Mouse (Mus musculus): ENCODE measurements around the gene Plod1. TPM values are rescaled to one million over a fixed set of nuclear protein-coding genes. Genes with fewer than 3 reads are reported as not detected.
A peak's percentile ranks its signal among the peaks of the same experiment; 100 is the strongest.

Plod1 gene
- polyA plus RNA-seq, 1 experiment, result 45.0 TPM

- 46% methylated on average over 8 of the region's 8 CpGs for WGBS
- Histone ChIP-seq H3K4me3 (replicated peaks; ENCODE audit: extremely low read depth, low read depth, low read length) (no peak overlapping the region), H3K4me1 (ENCODE audit: control insufficient read depth, insufficient read depth, low read length) (no peaks in the 10 kb centered on the region)
- DNase-seq, result no peak
- TF ChIP-seq POLR2A (IDR thresholded peaks at IDR 0.05; ENCODE audit: borderline replicate concordance, extremely low read depth, low read depth, low read length), result no peak
- TF ChIP-seq CTCF (IDR thresholded peaks at IDR 0.05; ENCODE audit: insufficient read depth, low read length), result no peak
Measured at GRCm38 (mm10) chr4:147927705-147928104, 8.9 kb downstream of the Plod1 start.

- TF ChIP-seq CTCF (IDR thresholded peaks at IDR 0.05; ENCODE audit: insufficient read depth, low read length), result no peak
- no peak for TF ChIP-seq POLR2A (IDR thresholded peaks at IDR 0.05; ENCODE audit: borderline replicate concordance, extremely low read depth, low read depth, low read length)
- WGBS, result 62% methylated on average over 11 of the region's 11 CpGs
Measured at GRCm38 (mm10) chr4:147922341-147922740, 14.2 kb downstream of the Plod1 start.

GRCm38 (mm10) chr4:147920973-147921372 is 15.6 kb downstream of the Plod1 start:
- H3K4me1 ChIP-seq (ENCODE audit: control insufficient read depth, insufficient read depth, low read length), result no peaks in the 10 kb centered on the region
- 61% methylated on average over 10 of the region's 10 CpGs for WGBS
- no peak overlapping the region for H3K4me3 ChIP-seq (replicated peaks; ENCODE audit: extremely low read depth, low read depth, low read length)
- TF ChIP-seq CTCF (IDR thresholded peaks at IDR 0.05; ENCODE audit: insufficient read depth, low read length) (no peak), POLR2A (IDR thresholded peaks at IDR 0.05; ENCODE audit: borderline replicate concordance, extremely low read depth, low read depth, low read length) (no peak)
- DNase-seq, result no peak

More at GRCm38 (mm10) chr4:147922341-147922740, 14.2 kb downstream of the Plod1 start:
- no peak overlapping the region for H3K4me3 ChIP-seq (replicated peaks; ENCODE audit: extremely low read depth, low read depth, low read length)
- no peak for DNase-seq
- H3K4me1 ChIP-seq (ENCODE audit: control insufficient read depth, insufficient read depth, low read length), result no peaks in the 10 kb centered on the region

- Histone ChIP-seq H3K4me3 (replicated peaks; ENCODE audit: extremely low read depth, low read depth, low read length) (no peak overlapping the region), H3K4me1 (ENCODE audit: control insufficient read depth, insufficient read depth, low read length) (no peaks in the 10 kb centered on the region)
- WGBS, result 59% methylated on average over 7 of the region's 7 CpGs
- no peak for TF ChIP-seq POLR2A (IDR thresholded peaks at IDR 0.05; ENCODE audit: borderline replicate concordance, extremely low read depth, low read depth, low read length)
- TF ChIP-seq CTCF (IDR thresholded peaks at IDR 0.05; ENCODE audit: insufficient read depth, low read length), result peak; percentile 21; the same call in 1 of the 2 replicates
- DNase-seq, result peak; percentile 25
Measured at GRCm38 (mm10) chr4:147918459-147919121, 18.0 kb downstream of the Plod1 start.

GRCm38 (mm10) chr4:147909486-147909885 is 27.1 kb downstream of the Plod1 start:
- TF ChIP-seq POLR2A (IDR thresholded peaks at IDR 0.05; ENCODE audit: borderline replicate concordance, extremely low read depth, low read depth, low read length) (no peak), CTCF (IDR thresholded peaks at IDR 0.05; ENCODE audit: insufficient read depth, low read length) (no peak)
- Histone ChIP-seq H3K4me1 (ENCODE audit: control insufficient read depth, insufficient read depth, low read length) (peaks cover 4% of the 10 kb centered on the region; the same call in 1 of the 2 replicates), H3K4me3 (replicated peaks; ENCODE audit: extremely low read depth, low read depth, low read length) (no peak overlapping the region)
- DNase-seq, result no peak
- WGBS, result 78% methylated on average over 5 of the region's 5 CpGs

GRCm38 (mm10) chr4:147906230-147906629 is 30.3 kb downstream of the Plod1 start:
- Histone ChIP-seq H3K4me1 (ENCODE audit: control insufficient read depth, insufficient read depth, low read length) (peaks cover 11% of the 10 kb centered on the region), H3K4me3 (replicated peaks; ENCODE audit: extremely low read depth, low read depth, low read length) (no peak overlapping the region)
- TF ChIP-seq POLR2A (IDR thresholded peaks at IDR 0.05; ENCODE audit: borderline replicate concordance, extremely low read depth, low read depth, low read length) (no peak), CTCF (IDR thresholded peaks at IDR 0.05; ENCODE audit: insufficient read depth, low read length) (no peak)
- no peak for DNase-seq
- 71% methylated on average over 5 of the region's 5 CpGs for WGBS

- WGBS, result 1% methylated on average over 8 of the region's 8 CpGs
- H3K4me1 ChIP-seq (ENCODE audit: control insufficient read depth, insufficient read depth, low read length), result peaks cover 11% of the 10 kb centered on the region
- peak overlapping the region; percentile 98 for H3K4me3 ChIP-seq (replicated peaks; ENCODE audit: extremely low read depth, low read depth, low read length)
- DNase-seq, result no peak
- TF ChIP-seq POLR2A (IDR thresholded peaks at IDR 0.05; ENCODE audit: borderline replicate concordance, extremely low read depth, low read depth, low read length) (no peak; the same call in 1 of the 2 replicates), CTCF (IDR thresholded peaks at IDR 0.05; ENCODE audit: insufficient read depth, low read length) (no peak)
Measured at GRCm38 (mm10) chr4:147905090-147905659, 31.4 kb downstream of the Plod1 start.

GRCm38 (mm10) chr4:147904313-147905089 is 32.1 kb downstream of the Plod1 start, which contains the start of gene Mfn2:
Gene Mfn2 (minus strand): TSS chr4:147904704.
- 0 out of 2 replicates have a peak, but pooled peaks have one; percentile 26 for TF ChIP-seq POLR2A (IDR thresholded peaks at IDR 0.05; ENCODE audit: borderline replicate concordance, extremely low read depth, low read depth, low read length)
- TF ChIP-seq CTCF (IDR thresholded peaks at IDR 0.05; ENCODE audit: insufficient read depth, low read length), result no peak
- Histone ChIP-seq H3K4me1 (ENCODE audit: control insufficient read depth, insufficient read depth, low read length) (peaks cover 11% of the 10 kb centered on the region), H3K4me3 (replicated peaks; ENCODE audit: extremely low read depth, low read depth, low read length) (peak within 1 kb of the TSS; percentile 98)
- WGBS, result under 1% methylated on average over 59 of the region's 59 CpGs
- DNase-seq, result peak; percentile 92

GRCm38 (mm10) chr4:147903601-147904000 is 33.0 kb downstream of the Plod1 start:
- H3K4me1 ChIP-seq (ENCODE audit: control insufficient read depth, insufficient read depth, low read length), result peaks cover 11% of the 10 kb centered on the region
- DNase-seq, result no peak
- peak overlapping the region; percentile 63 for H3K4me3 ChIP-seq (replicated peaks; ENCODE audit: extremely low read depth, low read depth, low read length)
- WGBS, result 48% methylated on average over 3 of the region's 3 CpGs
- no peak for TF ChIP-seq CTCF (IDR thresholded peaks at IDR 0.05; ENCODE audit: insufficient read depth, low read length)
- TF ChIP-seq POLR2A (IDR thresholded peaks at IDR 0.05; ENCODE audit: borderline replicate concordance, extremely low read depth, low read depth, low read length), result no peak
